Mouse (Mus musculus): ENCODE measurements around the gene Cd33. TPM values are rescaled to one million over a fixed set of nuclear protein-coding genes. Genes with fewer than 3 reads are reported as not detected.
A peak's percentile ranks its signal among the peaks of the same experiment; 100 is the strongest.

Cd33 gene
- polyA plus RNA-seq, 1 experiment from 2014 or later, result 0.38 TPM

- H3K27me3 ChIP-seq (ENCODE audit: control insufficient read depth, insufficient read depth, low read length), result no peaks in the 10 kb centered on the region
- no peak overlapping the region for H3K4me3 ChIP-seq (replicated peaks; ENCODE audit: low read depth, low read length)
- H3K9me3 ChIP-seq (ENCODE audit: control insufficient read depth, low read length), result no peaks in the 10 kb centered on the region
- H3K4me2 ChIP-seq (ENCODE audit: low read length), result no peak overlapping the region
- 81% methylated on average over 8 of the region's 8 CpGs for WGBS
- ATAC-seq (ENCODE audit: low FRiP score, low TSS enrichment) (no peak), DNase-seq (no peak)
- no peak overlapping the region for H3K27ac ChIP-seq (replicated peaks; ENCODE audit: low read depth, low read length)
- H3K4me1 ChIP-seq (ENCODE audit: control insufficient read depth, insufficient read depth, low read length), result no peaks in the 10 kb centered on the region
- no peaks in the 10 kb centered on the region for H3K36me3 ChIP-seq (ENCODE audit: control insufficient read depth, insufficient read depth, low read length)
- no peak overlapping the region for H3K9ac ChIP-seq (replicated peaks; ENCODE audit: low read length)
Observed at GRCm38 (mm10) chr7:43530216-43530785, 13.9 kb downstream of the Cd33 start.

- DNase-seq, result no peak
- WGBS, result 53% methylated on average over 3 of the region's 3 CpGs
- no peak overlapping the region for H3K4me2 ChIP-seq (ENCODE audit: low read length)
- ATAC-seq (ENCODE audit: low FRiP score, low TSS enrichment), result no peak
- no peaks in the 10 kb centered on the region for H3K9me3 ChIP-seq (ENCODE audit: control insufficient read depth, low read length)
- H3K27ac ChIP-seq (replicated peaks; ENCODE audit: low read depth, low read length), result no peak overlapping the region
- H3K4me3 ChIP-seq (replicated peaks; ENCODE audit: low read depth, low read length), result no peak overlapping the region
- H3K27me3 ChIP-seq (ENCODE audit: control insufficient read depth, insufficient read depth, low read length), result no peaks in the 10 kb centered on the region
- H3K9ac ChIP-seq (replicated peaks; ENCODE audit: low read length), result no peak overlapping the region
- no peaks in the 10 kb centered on the region for H3K4me1 ChIP-seq (ENCODE audit: control insufficient read depth, insufficient read depth, low read length)
- H3K36me3 ChIP-seq (ENCODE audit: control insufficient read depth, insufficient read depth, low read length), result no peaks in the 10 kb centered on the region
Observed at GRCm38 (mm10) chr7:43525313-43525712, 18.9 kb downstream of the Cd33 start.

- no peak for ATAC-seq (ENCODE audit: low FRiP score, low TSS enrichment)
- no peaks in the 10 kb centered on the region for H3K4me1 ChIP-seq (ENCODE audit: control insufficient read depth, insufficient read depth, low read length)
- no peak overlapping the region for H3K4me3 ChIP-seq (replicated peaks; ENCODE audit: low read depth, low read length)
- H3K36me3 ChIP-seq (ENCODE audit: control insufficient read depth, insufficient read depth, low read length), result no peaks in the 10 kb centered on the region
- no peaks in the 10 kb centered on the region for H3K9me3 ChIP-seq (ENCODE audit: control insufficient read depth, low read length)
- no peak overlapping the region for H3K4me2 ChIP-seq (ENCODE audit: low read length)
- H3K27me3 ChIP-seq (ENCODE audit: control insufficient read depth, insufficient read depth, low read length), result no peaks in the 10 kb centered on the region
- no peak overlapping the region for H3K9ac ChIP-seq (replicated peaks; ENCODE audit: low read length)
- DNase-seq, result no peak
- no peak overlapping the region for H3K27ac ChIP-seq (replicated peaks; ENCODE audit: low read depth, low read length)
- 87% methylated on average over 2 of the region's 2 CpGs for WGBS
Observed at GRCm38 (mm10) chr7:43522776-43523175, 21.5 kb downstream of the Cd33 start.

GRCm38 (mm10) chr7:43518341-43518740, 25.9 kb downstream of the Cd33 start:
- Histone ChIP-seq H3K4me3 (replicated peaks; ENCODE audit: low read depth, low read length) (no peak overlapping the region), H3K4me2 (ENCODE audit: low read length) (no peak overlapping the region), H3K9ac (replicated peaks; ENCODE audit: low read length) (no peak overlapping the region), H3K36me3 (ENCODE audit: control insufficient read depth, insufficient read depth, low read length) (no peaks in the 10 kb centered on the region), H3K27me3 (ENCODE audit: control insufficient read depth, insufficient read depth, low read length) (no peaks in the 10 kb centered on the region), H3K4me1 (ENCODE audit: control insufficient read depth, insufficient read depth, low read length) (no peaks in the 10 kb centered on the region), H3K27ac (replicated peaks; ENCODE audit: low read depth, low read length) (no peak overlapping the region), H3K9me3 (ENCODE audit: control insufficient read depth, low read length) (no peaks in the 10 kb centered on the region)
- no peak for DNase-seq
- 83% methylated on average over 15 of the region's 15 CpGs for WGBS
- ATAC-seq (ENCODE audit: low FRiP score, low TSS enrichment), result no peak

DNA sequence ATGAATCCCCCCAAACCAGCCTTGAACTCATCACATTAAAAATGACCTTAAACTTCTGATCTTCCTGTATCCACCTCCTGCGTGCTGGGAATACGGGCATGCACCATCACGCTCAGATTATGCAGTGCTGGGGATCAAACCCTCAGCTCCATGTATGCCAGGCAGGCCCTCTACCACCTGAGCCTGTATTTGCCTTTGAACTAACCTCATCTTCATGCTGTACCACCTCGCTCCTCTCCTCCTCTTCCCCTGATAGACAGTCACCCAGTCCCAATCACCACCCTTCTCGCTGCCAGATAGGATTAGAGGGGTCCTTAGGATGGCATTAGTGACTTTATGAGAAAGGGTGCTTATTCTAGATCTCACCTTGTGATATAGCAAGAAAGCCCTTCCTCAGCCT, 29.2 kb downstream of the Cd33 start:
- Histone ChIP-seq H3K4me2 (ENCODE audit: low read length) (no peak overlapping the region), H3K27ac (replicated peaks; ENCODE audit: low read depth, low read length) (no peak overlapping the region), H3K4me1 (ENCODE audit: control insufficient read depth, insufficient read depth, low read length) (no peaks in the 10 kb centered on the region), H3K27me3 (ENCODE audit: control insufficient read depth, insufficient read depth, low read length) (no peaks in the 10 kb centered on the region), H3K36me3 (ENCODE audit: control insufficient read depth, insufficient read depth, low read length) (no peaks in the 10 kb centered on the region), H3K9ac (replicated peaks; ENCODE audit: low read length) (no peak overlapping the region), H3K9me3 (ENCODE audit: control insufficient read depth, low read length) (no peaks in the 10 kb centered on the region), H3K4me3 (replicated peaks; ENCODE audit: low read depth, low read length) (no peak overlapping the region)
- no peak for ATAC-seq (ENCODE audit: low FRiP score, low TSS enrichment)
- WGBS, result 88% methylated on average over 5 of the region's 5 CpGs
- DNase-seq, result no peak

GRCm38 (mm10) chr7:43512519-43512918, 31.7 kb downstream of the Cd33 start:
- Histone ChIP-seq H3K4me1 (ENCODE audit: control insufficient read depth, insufficient read depth, low read length) (no peaks in the 10 kb centered on the region), H3K27ac (replicated peaks; ENCODE audit: low read depth, low read length) (no peak overlapping the region), H3K9ac (replicated peaks; ENCODE audit: low read length) (no peak overlapping the region), H3K27me3 (ENCODE audit: control insufficient read depth, insufficient read depth, low read length) (no peaks in the 10 kb centered on the region), H3K4me3 (replicated peaks; ENCODE audit: low read depth, low read length) (no peak overlapping the region), H3K4me2 (ENCODE audit: low read length) (no peak overlapping the region), H3K36me3 (ENCODE audit: control insufficient read depth, insufficient read depth, low read length) (no peaks in the 10 kb centered on the region), H3K9me3 (ENCODE audit: control insufficient read depth, low read length) (no peaks in the 10 kb centered on the region)
- WGBS, result 88% methylated on average over 4 of the region's 4 CpGs
- no peak for ATAC-seq (ENCODE audit: low FRiP score, low TSS enrichment)
- DNase-seq, result no peak

DNA sequence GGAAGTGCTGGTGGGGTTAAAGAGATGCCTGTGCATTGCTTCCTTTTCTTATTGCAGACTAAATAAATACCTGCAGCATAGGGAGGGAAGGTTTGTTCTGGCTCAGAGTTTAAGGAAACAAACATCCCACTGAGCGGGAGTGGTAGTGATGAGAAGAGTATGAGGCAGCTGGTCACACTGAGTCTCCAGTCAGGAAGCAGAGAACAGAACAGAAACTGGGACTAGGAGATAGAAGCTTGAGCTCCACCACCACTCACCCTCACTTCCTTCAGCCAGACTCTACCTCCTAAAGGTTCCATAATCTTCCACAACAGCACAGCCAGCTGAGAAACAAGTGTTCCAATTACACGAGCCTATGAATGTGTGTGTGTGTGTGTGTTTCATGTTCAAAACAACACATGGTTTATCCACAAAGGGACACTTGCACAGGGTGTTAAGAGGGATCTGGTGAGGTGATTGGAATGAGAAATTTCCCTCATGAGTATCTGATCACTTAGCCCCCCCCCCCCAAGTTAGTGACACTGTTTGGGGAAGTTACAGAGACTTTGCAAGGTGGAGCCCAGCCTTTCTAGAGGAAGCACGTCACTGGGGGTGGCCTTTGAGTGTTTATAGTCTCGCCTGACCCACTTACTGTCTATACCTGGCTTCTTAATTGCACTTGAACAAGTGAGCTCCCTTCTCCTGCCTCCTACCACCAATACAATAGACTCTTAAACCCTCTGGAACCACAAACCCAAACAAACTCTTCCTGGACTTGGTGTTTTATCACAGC, 32.3 kb downstream of the Cd33 start:
- no peak overlapping the region for H3K4me2 ChIP-seq (ENCODE audit: low read length)

GRCm38 (mm10) chr7:43495343-43496021, 48.7 kb downstream of the Cd33 start:
- peak; percentile 55; the same call in 1 of the 2 replicates for ATAC-seq (ENCODE audit: low FRiP score, low TSS enrichment)
- Histone ChIP-seq H3K27ac (replicated peaks; ENCODE audit: low read depth, low read length) (no peak overlapping the region), H3K4me2 (ENCODE audit: low read length) (0 out of 2 replicates have a peak overlapping the region, but pooled peaks have one; percentile 11), H3K4me1 (ENCODE audit: control insufficient read depth, insufficient read depth, low read length) (0 out of 2 replicates have a peak, but pooled peaks cover 3% of the 10 kb centered on the region), H3K36me3 (ENCODE audit: control insufficient read depth, insufficient read depth, low read length) (no peaks in the 10 kb centered on the region), H3K9ac (replicated peaks; ENCODE audit: low read length) (no peak overlapping the region), H3K4me3 (replicated peaks; ENCODE audit: low read depth, low read length) (no peak overlapping the region), H3K27me3 (ENCODE audit: control insufficient read depth, insufficient read depth, low read length) (no peaks in the 10 kb centered on the region), H3K9me3 (ENCODE audit: control insufficient read depth, low read length) (no peaks in the 10 kb centered on the region)
- DNase-seq, result peak; percentile 85
- 11% methylated on average over 21 of the region's 21 CpGs for WGBS

More for the DNA sequence above, 32.3 kb downstream of the Cd33 start:
- no peak for ATAC-seq (ENCODE audit: low FRiP score, low TSS enrichment)
- Histone ChIP-seq H3K4me3 (replicated peaks; ENCODE audit: low read depth, low read length) (no peak overlapping the region), H3K36me3 (ENCODE audit: control insufficient read depth, insufficient read depth, low read length) (no peaks in the 10 kb centered on the region), H3K4me1 (ENCODE audit: control insufficient read depth, insufficient read depth, low read length) (no peaks in the 10 kb centered on the region), H3K27ac (replicated peaks; ENCODE audit: low read depth, low read length) (no peak overlapping the region), H3K9ac (replicated peaks; ENCODE audit: low read length) (no peak overlapping the region), H3K27me3 (ENCODE audit: control insufficient read depth, insufficient read depth, low read length) (no peaks in the 10 kb centered on the region), H3K9me3 (ENCODE audit: control insufficient read depth, low read length) (no peaks in the 10 kb centered on the region)
- no peak for DNase-seq
- WGBS, result 62% methylated on average over 4 of the region's 4 CpGs

Measured in midbrain, embryonic 14.5 days (tissue).